Mouse (Mus musculus) gastrocnemius, adult 18-20 months (tissue): Measurements from ENCODE around the gene Proser1. TPM values are rescaled to one million over a fixed set of nuclear protein-coding genes. Genes with fewer than 3 reads are reported as not detected.

Experiments
- total RNA-seq, 2 experiments: library from RNA; stranded (reverse); gene quantifications; 2 replicates each; pipeline ENCODE4 v1.2.3; 2021

The Proser1 gene
- total RNA-seq, 2 experiments from 2014 or later: 5.4 to 5.6 TPM

Other genes starting within 250 kb of the Proser1 start
- 1 to 10 TPM; 2.8 to 3.0 TPM for gene Nhlrc3, start 334 bp upstream of the Proser1 start, total RNA-seq
- not detected for gene Stoml3, start 25.0 kb downstream of the Proser1 start, total RNA-seq
- gene Frem2, start 193.7 kb downstream of the Proser1 start, total RNA-seq: 1 to 10 TPM in 1 of 2 experiments, under 1 TPM in 1; 0.66 to 1.3 TPM